Mouse (Mus musculus) heart, embryonic 16.5 days (tissue): ENCODE measurements around the gene 1700019N19Rik. TPM values are rescaled to one million over a fixed set of nuclear protein-coding genes. Genes with fewer than 3 reads are reported as not detected.

Experiments
- ATAC-seq: fragments of 200-750 bp; cut with Nextera tagmentation; replicated peaks from 2 replicates; pipeline ENCODE4 v1.8.0; 2017; ENCODE audit warnings: moderate number of reproducible peaks; ENCODE audit not compliant: insufficient read depth, low FRiP score; ENCODE audit errors: extremely low read depth
- H3K27ac ChIP-seq: fragments of 300-500 bp; sonication (generic); 2 replicates; pipeline ENCODE4 v1.5.1; 2014; ENCODE audit warnings: mild to moderate bottlenecking, low read length, control low read depth, moderate library complexity
- H3K27me3 ChIP-seq: fragments of 300-500 bp; sonication (generic); 2 replicates; pipeline ENCODE4 v1.6.1; 2014; ENCODE audit warnings: low read length, mixed read lengths; ENCODE audit not compliant: control insufficient read depth, insufficient read depth
- H3K36me3 ChIP-seq: fragments of 300-500 bp; sonication (generic); 2 replicates; pipeline ENCODE4 v1.6.1; 2014; ENCODE audit not compliant: control insufficient read depth, insufficient read depth
- H3K4me1 ChIP-seq: fragments of 300-500 bp; sonication (generic); 2 replicates; pipeline ENCODE4 v1.6.1; 2014; ENCODE audit warnings: low read length, mixed read lengths; ENCODE audit not compliant: control insufficient read depth, insufficient read depth
- H3K4me2 ChIP-seq: fragments of 300-500 bp; sonication (generic); 2 replicates; pipeline ENCODE4 v1.6.1; 2014; ENCODE audit warnings: low read depth, mild to moderate bottlenecking, control low read depth, low read length
- H3K4me3 ChIP-seq: fragments of 300-500 bp; sonication (generic); 2 replicates; pipeline ENCODE4 v1.5.1; 2014; ENCODE audit warnings: mild to moderate bottlenecking, control low read depth, low read length
- H3K9ac ChIP-seq: fragments of 300-500 bp; sonication (generic); 2 replicates; pipeline ENCODE4 v1.6.1; 2014; ENCODE audit warnings: low read length, control low read depth
- H3K9me3 ChIP-seq: fragments of 300-500 bp; sonication (generic); replicated peaks from 2 replicates; pipeline ENCODE4 v1.6.1; 2016; ENCODE audit warnings: low read length; ENCODE audit not compliant: control insufficient read depth
- WGBS: fragments of 180-500 bp; shearing (Covaris S2); extraction: QIAGEN DNeasy Blood & Tissue Kit; methylation state at CpG from one replicate; pipeline ENCODE4 v1.1.7; 2014; 5-methylcytosine and 5-hydroxymethylcytosine counted together
- polyA plus RNA-seq: library from polyadenylated mRNA; unstranded; fragments of >200 nt; fragmentation: Nextera tagmentation; extraction: Ambion mirVana; gene quantifications from 2 replicates; pipeline ENCODE4 v1.2.1, GENCODE M21; 2015

The 1700019N19Rik gene
- polyA plus RNA-seq, 1 experiment from 2014 or later, result not detected

DNA sequence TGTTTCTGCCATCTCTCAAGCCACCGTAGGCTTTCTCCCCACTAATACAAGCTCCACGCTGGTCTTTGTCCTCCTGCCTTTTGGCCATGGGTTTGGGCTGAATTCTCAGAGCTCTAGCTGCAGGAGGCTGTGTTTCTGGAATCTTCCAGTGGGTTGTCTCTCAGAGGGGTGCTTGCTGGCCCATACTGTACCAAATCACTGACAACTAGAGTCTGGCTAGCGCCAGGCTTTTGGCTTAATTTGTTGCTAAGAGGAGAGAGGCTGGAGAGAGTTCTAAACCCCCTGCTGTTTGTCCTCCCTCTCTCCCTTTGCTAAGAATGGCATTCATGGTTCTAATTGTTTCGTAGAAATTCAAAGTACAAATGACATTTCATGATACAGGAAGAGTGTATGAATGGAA is 12.7 kb downstream of the 1700019N19Rik start:
- no peaks in the 10 kb centered on the region for H3K36me3 ChIP-seq
- no peak overlapping the region for H3K4me2 ChIP-seq
- H3K9me3 ChIP-seq, result no peaks in the 10 kb centered on the region
- 66% methylated on average over 4 of the region's 4 CpGs for WGBS
- no peaks in the 10 kb centered on the region; the same call in 1 of the 2 replicates for H3K27me3 ChIP-seq
- H3K4me1 ChIP-seq, result no peaks in the 10 kb centered on the region
- no peak overlapping the region for H3K9ac ChIP-seq
- H3K27ac ChIP-seq, result no peak overlapping the region
- no peak overlapping the region for H3K4me3 ChIP-seq
- no peak for ATAC-seq

GRCm38 (mm10) chr19:58776461-58776860 is 17.8 kb downstream of the 1700019N19Rik start:
- no peaks in the 10 kb centered on the region for H3K36me3 ChIP-seq
- H3K4me1 ChIP-seq, result no peaks in the 10 kb centered on the region
- no peak for ATAC-seq
- no peaks in the 10 kb centered on the region for H3K9me3 ChIP-seq
- no peak overlapping the region for H3K4me3 ChIP-seq
- H3K4me2 ChIP-seq, result no peak overlapping the region
- no peak overlapping the region for H3K27ac ChIP-seq
- H3K27me3 ChIP-seq, result no peaks in the 10 kb centered on the region
- no peak overlapping the region for H3K9ac ChIP-seq
- WGBS, result 52% methylated on average over 5 of the region's 5 CpGs

GRCm38 (mm10) chr19:58767329-58767728 is 26.9 kb downstream of the 1700019N19Rik start:
- 94% methylated on average over 6 of the region's 6 CpGs for WGBS
- no peak overlapping the region for H3K27ac ChIP-seq
- no peaks in the 10 kb centered on the region for H3K27me3 ChIP-seq
- ATAC-seq, result no peak
- H3K9me3 ChIP-seq, result no peaks in the 10 kb centered on the region
- H3K9ac ChIP-seq, result no peak overlapping the region
- H3K4me1 ChIP-seq, result no peaks in the 10 kb centered on the region; the same call in 1 of the 2 replicates
- H3K4me3 ChIP-seq, result no peak overlapping the region
- no peaks in the 10 kb centered on the region for H3K36me3 ChIP-seq
- H3K4me2 ChIP-seq, result no peak overlapping the region

DNA sequence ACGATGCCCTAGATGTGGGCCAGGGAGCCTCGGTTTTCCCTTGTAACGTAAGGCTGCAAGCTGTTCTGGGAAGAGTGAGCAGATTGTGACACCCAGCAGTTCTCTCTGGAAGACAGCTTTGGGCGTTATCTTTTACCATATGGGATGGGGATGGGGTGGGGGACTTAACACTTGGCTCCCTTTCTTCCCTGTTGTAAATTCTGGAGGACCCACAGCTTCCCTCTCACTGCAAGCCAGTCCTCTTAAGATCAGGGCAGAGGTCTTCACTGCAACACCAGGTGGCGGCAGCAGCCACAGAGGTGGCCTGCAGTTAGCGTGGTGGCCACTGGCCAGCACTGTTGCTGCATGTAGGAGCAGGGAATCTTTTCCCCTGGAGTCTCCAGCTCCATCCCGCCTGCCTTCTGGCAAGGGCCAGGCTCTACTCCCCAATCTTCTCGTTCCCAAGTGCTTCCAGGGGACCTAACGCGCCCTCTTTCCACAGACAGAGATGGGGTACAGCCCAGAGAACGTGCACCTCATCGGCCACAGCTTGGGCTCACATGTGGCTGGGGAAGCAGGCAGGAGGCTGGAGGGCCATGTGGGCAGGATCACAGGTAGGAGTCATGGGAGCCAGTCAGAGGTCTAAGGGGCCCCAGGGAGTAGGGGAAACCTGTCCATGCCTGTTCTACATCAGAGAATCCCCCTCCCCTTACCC is 31.3 kb downstream of the 1700019N19Rik start:
- ATAC-seq, result peak; percentile 55
- Histone ChIP-seq H3K27ac (no peak overlapping the region), H3K9me3 (no peaks in the 10 kb centered on the region), H3K36me3 (no peaks in the 10 kb centered on the region), H3K9ac (0 out of 2 replicates have a peak overlapping the region, but pooled peaks have one; percentile 51), H3K27me3 (no peaks in the 10 kb centered on the region), H3K4me1 (no peaks in the 10 kb centered on the region; the same call in 1 of the 2 replicates), H3K4me3 (no peak overlapping the region), H3K4me2 (no peak overlapping the region)
- 8% methylated on average over 12 of the region's 12 CpGs for WGBS

DNA sequence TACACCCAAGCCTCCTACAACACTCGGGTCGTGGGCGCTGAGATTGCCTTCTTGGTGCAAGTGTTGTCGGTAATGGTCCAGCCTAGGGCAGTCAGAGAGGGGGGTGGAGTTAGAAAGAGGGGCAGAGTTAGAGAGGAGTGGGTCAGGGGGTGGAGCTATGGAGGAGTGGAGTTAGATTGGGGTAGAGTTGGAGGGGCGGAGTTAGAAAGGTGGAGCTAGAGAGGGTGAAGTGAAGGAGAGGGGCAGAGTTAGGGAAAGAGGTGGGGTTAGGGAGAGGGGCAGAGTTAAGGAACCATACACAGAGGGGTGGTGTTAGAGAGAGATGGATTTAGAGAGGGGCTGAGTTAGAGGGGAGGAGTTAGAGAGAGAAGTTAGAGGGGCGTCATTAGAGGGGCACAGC is 31.9 kb downstream of the 1700019N19Rik start:
- ATAC-seq, result no peak
- no peaks in the 10 kb centered on the region for H3K36me3 ChIP-seq

DNA sequence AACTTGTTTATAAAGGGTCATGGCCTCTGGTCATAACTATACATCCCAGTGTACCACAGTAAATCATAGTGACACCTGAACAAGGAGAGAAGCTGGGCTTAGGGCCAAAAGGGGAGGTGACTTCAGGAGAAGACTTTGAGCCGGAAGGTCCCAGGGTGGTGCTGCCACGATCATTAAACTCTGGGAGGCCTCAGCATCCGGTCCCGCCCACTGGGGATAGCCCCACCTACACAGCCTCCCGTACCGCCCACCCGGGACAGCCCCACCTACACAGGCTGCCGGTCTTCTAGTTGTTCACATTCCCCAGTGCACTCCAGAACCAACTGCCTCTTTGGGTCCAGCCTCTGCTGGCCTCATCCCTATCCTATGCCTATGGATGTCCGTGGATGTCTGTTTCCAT is 34.8 kb downstream of the 1700019N19Rik start, which contains the start of gene Pnliprp2:
Gene Pnliprp2, plus strand, starts transcription at position 297 of the 400 bp plus-strand sequence.
- Histone ChIP-seq H3K36me3 (no peaks in the 10 kb centered on the region), H3K9ac (no peak within 1 kb of the TSS), H3K27me3 (no peaks in the 10 kb centered on the region), H3K4me2 (no peak within 1 kb of the TSS), H3K4me1 (no peaks in the 10 kb centered on the region; the same call in 1 of the 2 replicates), H3K4me3 (no peak within 1 kb of the TSS), H3K27ac (no peak within 1 kb of the TSS), H3K9me3 (no peaks in the 10 kb centered on the region)
- ATAC-seq, result no peak
- WGBS, result 51% methylated on average over 9 of the region's 9 CpGs

More for the DNA sequence above, 31.9 kb downstream of the 1700019N19Rik start:
- no peak overlapping the region for H3K27ac ChIP-seq
- H3K27me3 ChIP-seq, result no peaks in the 10 kb centered on the region
- H3K4me1 ChIP-seq, result no peaks in the 10 kb centered on the region; the same call in 1 of the 2 replicates
- no peak overlapping the region for H3K4me3 ChIP-seq
- H3K9ac ChIP-seq, result no peak overlapping the region
- 30% methylated on average over 6 of the region's 6 CpGs for WGBS
- no peak overlapping the region for H3K4me2 ChIP-seq
- no peaks in the 10 kb centered on the region for H3K9me3 ChIP-seq

- no peak overlapping the region for H3K4me2 ChIP-seq
- no peak for ATAC-seq
- H3K9me3 ChIP-seq, result peaks cover 4% of the 10 kb centered on the region
- no peak overlapping the region for H3K27ac ChIP-seq
- 84% methylated on average over 4 of the region's 4 CpGs for WGBS
- no peak overlapping the region for H3K9ac ChIP-seq
- H3K4me3 ChIP-seq, result no peak overlapping the region
- H3K4me1 ChIP-seq, result no peaks in the 10 kb centered on the region; the same call in 1 of the 2 replicates
- H3K27me3 ChIP-seq, result no peaks in the 10 kb centered on the region
- no peaks in the 10 kb centered on the region for H3K36me3 ChIP-seq
Measured at GRCm38 (mm10) chr19:58758871-58759270, 35.4 kb downstream of the 1700019N19Rik start.

GRCm38 (mm10) chr19:58751504-58751903 is 42.8 kb downstream of the 1700019N19Rik start:
- Histone ChIP-seq H3K27me3 (no peaks in the 10 kb centered on the region), H3K4me3 (no peak overlapping the region), H3K36me3 (no peaks in the 10 kb centered on the region), H3K9ac (no peak overlapping the region), H3K4me2 (no peak overlapping the region), H3K27ac (no peak overlapping the region), H3K9me3 (peaks cover 4% of the 10 kb centered on the region), H3K4me1 (no peaks in the 10 kb centered on the region)
- WGBS, result 54% methylated on average over 2 of the region's 2 CpGs
- ATAC-seq, result no peak

- Histone ChIP-seq H3K27ac (no peak overlapping the region), H3K4me3 (no peak overlapping the region), H3K9me3 (peaks cover 4% of the 10 kb centered on the region), H3K27me3 (no peaks in the 10 kb centered on the region), H3K4me1 (no peaks in the 10 kb centered on the region), H3K36me3 (no peaks in the 10 kb centered on the region), H3K4me2 (no peak overlapping the region), H3K9ac (no peak overlapping the region)
- no peak for ATAC-seq
- WGBS, result 66% methylated on average over 2 of the region's 2 CpGs
Measured at GRCm38 (mm10) chr19:58750822-58751221, 43.4 kb downstream of the 1700019N19Rik start.
